In the genomic region with DNA sequence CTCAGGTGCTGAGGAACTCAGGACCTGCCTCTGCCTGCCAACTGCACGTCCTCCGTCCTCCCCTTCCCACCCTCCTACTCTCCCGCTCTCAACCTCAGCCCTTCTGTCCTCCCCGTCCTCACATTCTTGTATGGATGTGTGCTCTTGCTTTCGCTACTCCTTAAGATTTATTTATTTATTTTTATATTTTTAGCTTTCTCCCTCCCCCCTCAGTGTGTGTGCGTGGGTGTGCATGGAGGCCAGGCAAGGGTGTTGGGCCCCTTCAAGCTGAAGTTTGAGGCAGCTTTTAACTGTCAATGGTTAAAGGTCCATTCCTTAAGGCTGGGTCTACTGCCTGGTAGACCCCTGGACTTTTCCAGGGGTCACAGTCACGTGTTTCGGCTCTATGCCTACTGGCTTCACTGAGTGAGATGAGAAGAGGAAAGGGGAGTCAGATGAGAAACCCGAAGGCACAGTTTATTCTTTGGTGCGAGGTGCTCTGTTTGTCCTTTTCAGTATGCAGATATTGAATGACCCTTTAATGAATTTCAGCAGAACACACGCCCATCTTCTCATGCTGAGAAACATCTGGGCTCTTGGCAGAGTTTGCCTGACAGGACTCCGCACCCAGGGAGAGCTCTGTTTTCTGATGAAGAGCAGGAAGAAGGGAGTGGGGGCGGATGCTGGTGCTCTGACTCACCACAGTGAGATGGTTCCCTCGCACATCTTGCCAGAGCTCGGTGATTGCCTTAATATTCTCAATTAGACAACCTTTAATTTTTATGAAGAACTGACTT, we compare ENCODE assay signal across 8 mouse cellular contexts.
DNase-seq lines count a peak whose midpoint lies in the region; ATAC-seq and TF ChIP-seq lines count a peak whose summit lies in the region.

No protein-coding gene starts in this region.

- H3K27me3 ChIP-seq in limb, embryonic 14.5 days (ENCODE audit: control insufficient read depth, insufficient read depth, low read length): no peaks in the 10 kb centered on the region
- peaks cover 4% of the 10 kb centered on the region for H3K27me3 ChIP-seq in limb, embryonic 10.5 days (ENCODE audit: low read depth, poor library complexity, severe bottlenecking)
- H3K27me3 ChIP-seq in intestine, embryonic 16.5 days (replicated peaks; ENCODE audit: control insufficient read depth, insufficient read depth, low read length): 0 out of 2 replicates have a peak, but pooled peaks cover 2% of the 10 kb centered on the region

- no peak overlapping the region for H3K27ac ChIP-seq in limb, embryonic 14.5 days (replicated peaks; ENCODE audit: low read depth, low read length)
- no peak overlapping the region for H3K27ac ChIP-seq in limb, embryonic 10.5 days
- no peak overlapping the region for H3K27ac ChIP-seq in intestine, embryonic 16.5 days (ENCODE audit: low read length)

- H3K4me1 ChIP-seq in limb, embryonic 14.5 days (ENCODE audit: control insufficient read depth, insufficient read depth, low read length): peaks cover 31% of the 10 kb centered on the region
- peaks cover 20% of the 10 kb centered on the region; the same call in 1 of the 2 replicates for H3K4me1 ChIP-seq in limb, embryonic 10.5 days
- peaks cover 5% of the 10 kb centered on the region; the same call in 1 of the 2 replicates for H3K4me1 ChIP-seq in intestine, embryonic 16.5 days (ENCODE audit: control insufficient read depth, insufficient read depth, low read length)

- 54% methylated on average over 15 of the region's 15 CpGs for WGBS in limb, embryonic 14.5 days
- 85% methylated on average over 15 of the region's 15 CpGs for WGBS in limb, embryonic 10.5 days
- WGBS in intestine, embryonic 16.5 days: 56% methylated on average over 15 of the region's 15 CpGs

- peak; percentile 34; the same call in 1 of the 2 replicates for ATAC-seq in limb, embryonic 14.5 days (ENCODE audit: low FRiP score, low read depth)
- ATAC-seq in intestine, embryonic 16.5 days: peak; percentile 58; the same call in 1 of the 2 replicates
- no peak for ATAC-seq in inflammation-experienced regulatory T-cells, adult 6 months

- no peak overlapping the region for H3K9ac ChIP-seq in limb, embryonic 14.5 days (ENCODE audit: low read depth, low read length, severe bottlenecking)
- H3K9ac ChIP-seq in intestine, embryonic 16.5 days (ENCODE audit: low read depth, low read length): no peak overlapping the region

- no peak overlapping the region for H3K4me3 ChIP-seq in limb, embryonic 14.5 days (replicated peaks; ENCODE audit: low read length)
- H3K4me3 ChIP-seq in limb, embryonic 10.5 days: no peak overlapping the region
- H3K4me3 ChIP-seq in intestine, embryonic 16.5 days (ENCODE audit: low read length): no peak overlapping the region

- no peaks in the 10 kb centered on the region for H3K36me3 ChIP-seq in limb, embryonic 14.5 days (ENCODE audit: control insufficient read depth, insufficient read depth, low read length)
- H3K36me3 ChIP-seq in limb, embryonic 10.5 days: no peaks in the 10 kb centered on the region
- H3K36me3 ChIP-seq in intestine, embryonic 16.5 days (ENCODE audit: control insufficient read depth, insufficient read depth, low read length): no peaks in the 10 kb centered on the region

- H3K4me2 ChIP-seq in limb, embryonic 14.5 days (replicated peaks; ENCODE audit: low read depth, low read length, severe bottlenecking): no peak overlapping the region
- H3K4me2 ChIP-seq in intestine, embryonic 16.5 days (ENCODE audit: low read depth, low read length): no peak overlapping the region

- TF ChIP-seq POLR2A in limb, embryonic 14.5 days (IDR thresholded peaks at IDR 0.05; ENCODE audit: borderline replicate concordance, extremely low read depth, insufficient read depth, insufficient read length): no peak

- peak; percentile 63 for DNase-seq in limb, embryonic 14.5 days (ENCODE audit: low spot score)
- DNase-seq in limb, embryonic 10.5 days (ENCODE audit: low spot score): no peak
- peak; percentile 50 for DNase-seq in gastrocnemius, postnatal 25 days
- DNase-seq in right cerebral cortex, postnatal 25 days: peak; percentile 38
- DNase-seq in c-Kit-positive CD71-positive TER-119-positive erythroid progenitor cells, embryonic 14.5 days (ENCODE audit: low spot score): no peak
- DNase-seq in thymus, postnatal 36 days: no peak

- no peaks in the 10 kb centered on the region for H3K9me3 ChIP-seq in limb, embryonic 14.5 days (ENCODE audit: control insufficient read depth, low read length)
- H3K9me3 ChIP-seq in limb, embryonic 10.5 days (replicated peaks): no peaks in the 10 kb centered on the region
- H3K9me3 ChIP-seq in intestine, embryonic 16.5 days (ENCODE audit: control insufficient read depth, low read length): no peaks in the 10 kb centered on the region

Comparison
In these comparisons a context has a peak if more than half of its experiments do, and no peak if none do; other contexts are left out.
1. DNase-seq: peak in limb, embryonic 14.5 days (single experiment), gastrocnemius, postnatal 25 days (single experiment) and right cerebral cortex, postnatal 25 days (single experiment); none in limb, embryonic 10.5 days (single experiment), c-Kit-positive CD71-positive TER-119-positive erythroid progenitor cells, embryonic 14.5 days (single experiment) and thymus, postnatal 36 days (0 of 2).